Mouse (Mus musculus) forebrain, embryonic 15.5 days (tissue): ENCODE results near the gene Gpr37l1. TPM values are rescaled to one million over a fixed set of nuclear protein-coding genes. Genes with fewer than 3 reads are reported as not detected.

Source experiments
- ATAC-seq: fragments of 200-750 bp; cut with Nextera tagmentation; replicated peaks from 2 replicates; pipeline ENCODE4 v1.8.0; 2017; ENCODE audit warnings: mild to moderate bottlenecking, moderate TSS enrichment, moderate library complexity
- H3K27ac ChIP-seq: fragments of 300-500 bp; sonication (generic); replicated peaks from 2 replicates; pipeline ENCODE4 v1.5.1; 2015; ENCODE audit warnings: mild to moderate bottlenecking, inconsistent platforms
- H3K27me3 ChIP-seq: fragments of 300-500 bp; sonication (generic); 2 replicates; pipeline ENCODE4 v1.6.1; 2015; ENCODE audit warnings: inconsistent platforms
- H3K36me3 ChIP-seq: fragments of 300-500 bp; sonication (generic); 2 replicates; pipeline ENCODE4 v1.6.1; 2015; ENCODE audit warnings: mild to moderate bottlenecking, inconsistent platforms
- H3K4me1 ChIP-seq: fragments of 300-500 bp; sonication (generic); 2 replicates; pipeline ENCODE4 v1.6.1; 2015; ENCODE audit warnings: inconsistent platforms
- H3K4me2 ChIP-seq: fragments of 300-500 bp; sonication (generic); replicated peaks from 2 replicates; pipeline ENCODE4 v1.6.1; 2015; ENCODE audit warnings: mild to moderate bottlenecking, inconsistent platforms
- H3K4me3 ChIP-seq: fragments of 300-500 bp; sonication (generic); 2 replicates; pipeline ENCODE4 v1.5.1; 2015; ENCODE audit warnings: mild to moderate bottlenecking, inconsistent platforms
- H3K9ac ChIP-seq: fragments of 300-500 bp; sonication (generic); replicated peaks from 2 replicates; pipeline ENCODE4 v1.6.1; 2015; ENCODE audit warnings: mild to moderate bottlenecking, inconsistent platforms
- H3K9me3 ChIP-seq: fragments of 300-500 bp; sonication (generic); 2 replicates; pipeline ENCODE4 v1.6.1; 2016; ENCODE audit warnings: inconsistent platforms
- WGBS: fragments of 180-500 bp; shearing (Covaris S2); methylation state at CpG from one replicate; pipeline ENCODE4 v1.1.7; 2015; ENCODE audit warnings: mixed read lengths; 5-methylcytosine and 5-hydroxymethylcytosine counted together
- polyA plus RNA-seq: library from polyadenylated mRNA; unstranded; fragments of >200 nt; fragmentation: Nextera tagmentation; extraction: Ambion mirVana; gene quantifications from 2 replicates; pipeline ENCODE4 v1.2.1, GENCODE M21; 2015

Gene Gpr37l1
- polyA plus RNA-seq, 1 experiment from 2014 or later: 0.33 TPM

DNA sequence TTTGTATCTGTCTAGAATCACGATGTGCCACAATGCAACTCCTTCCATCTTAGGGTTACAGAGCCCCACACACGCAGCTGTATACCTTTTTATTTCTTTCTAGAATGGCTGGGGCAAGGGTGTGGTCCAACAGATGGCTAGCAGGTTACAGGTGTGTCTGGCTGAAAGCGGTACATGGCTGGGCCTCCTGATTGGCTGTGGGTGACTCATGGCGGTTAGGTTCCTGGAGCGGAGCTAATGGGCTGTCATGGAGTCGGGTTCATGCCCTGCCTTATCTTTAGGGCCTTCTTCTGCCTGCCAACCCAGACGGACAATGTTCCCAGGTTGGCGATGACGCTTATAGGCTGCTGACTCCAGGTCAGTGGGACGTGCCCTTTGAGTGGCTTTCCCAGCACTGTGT lies 13.3 kb upstream of the Gpr37l1 start:
- H3K27me3 ChIP-seq: no peaks in the 10 kb centered on the region
- H3K4me2 ChIP-seq: no peak overlapping the region
- H3K27ac ChIP-seq: no peak overlapping the region
- no peak overlapping the region for H3K9ac ChIP-seq
- no peaks in the 10 kb centered on the region for H3K9me3 ChIP-seq
- ATAC-seq: no peak
- no peaks in the 10 kb centered on the region for H3K36me3 ChIP-seq
- H3K4me3 ChIP-seq: no peak overlapping the region
- H3K4me1 ChIP-seq: 0 out of 2 replicates have a peak, but pooled peaks cover 8% of the 10 kb centered on the region
- 92% methylated on average over 10 of the region's 10 CpGs for WGBS

DNA sequence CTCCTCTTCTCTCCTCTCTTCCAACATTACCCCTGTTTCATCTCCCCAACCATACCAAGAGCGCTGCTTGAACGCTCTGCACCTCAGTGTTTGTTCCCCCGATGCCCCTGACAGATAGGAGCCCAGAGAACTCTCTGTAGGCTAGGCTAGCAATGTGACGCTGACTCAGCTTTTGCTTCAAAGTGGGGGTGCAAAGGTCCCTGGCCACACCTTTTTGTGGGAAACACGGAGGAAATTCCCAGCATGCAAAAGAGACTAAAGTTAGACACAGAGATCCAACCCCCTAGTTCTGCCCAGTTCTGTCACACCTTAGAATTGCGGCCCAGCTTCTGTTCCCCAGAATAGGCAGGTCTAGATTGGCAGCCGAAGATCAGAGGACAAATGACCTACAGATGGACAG lies 11.4 kb upstream of the Gpr37l1 start:
- H3K36me3 ChIP-seq: no peaks in the 10 kb centered on the region
- no peaks in the 10 kb centered on the region for H3K9me3 ChIP-seq
- no peak overlapping the region for H3K9ac ChIP-seq
- 90% methylated on average over 7 of the region's 7 CpGs for whole genome bisulfite sequencing
- no peak overlapping the region for H3K27ac ChIP-seq
- no peak overlapping the region for H3K4me2 ChIP-seq
- no peak for ATAC-seq
- H3K27me3 ChIP-seq: no peaks in the 10 kb centered on the region
- H3K4me1 ChIP-seq: 0 out of 2 replicates have a peak, but pooled peaks cover 8% of the 10 kb centered on the region
- no peak overlapping the region for H3K4me3 ChIP-seq

DNA sequence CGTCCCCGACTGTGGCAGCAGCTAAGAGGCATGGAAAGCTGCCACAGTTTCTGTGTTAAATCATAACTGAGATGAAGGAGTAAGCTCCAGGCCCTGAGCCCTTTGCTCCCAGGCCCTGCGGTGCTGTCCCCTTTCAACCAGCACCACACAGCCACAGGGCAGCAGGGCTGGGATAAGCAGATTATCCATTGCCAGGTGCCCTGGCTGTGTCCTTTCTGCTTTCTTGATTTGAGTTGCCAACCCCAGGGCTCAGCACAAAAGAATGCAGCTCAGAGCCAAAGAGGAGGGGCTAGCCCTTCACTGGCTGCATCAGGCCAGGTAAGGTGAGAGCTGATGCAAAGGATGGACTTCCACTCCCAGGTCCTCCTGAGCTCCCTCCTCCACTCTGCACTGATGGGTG lies 10.2 kb upstream of the Gpr37l1 start:
- WGBS: 71% methylated on average over 3 of the region's 3 CpGs
- no peak overlapping the region for H3K9ac ChIP-seq
- H3K4me3 ChIP-seq: no peak overlapping the region
- H3K27me3 ChIP-seq: no peaks in the 10 kb centered on the region
- no peaks in the 10 kb centered on the region for H3K36me3 ChIP-seq
- no peaks in the 10 kb centered on the region for H3K9me3 ChIP-seq
- ATAC-seq: no peak
- no peak overlapping the region for H3K27ac ChIP-seq
- 0 out of 2 replicates have a peak, but pooled peaks cover 8% of the 10 kb centered on the region for H3K4me1 ChIP-seq
- H3K4me2 ChIP-seq: no peak overlapping the region

DNA sequence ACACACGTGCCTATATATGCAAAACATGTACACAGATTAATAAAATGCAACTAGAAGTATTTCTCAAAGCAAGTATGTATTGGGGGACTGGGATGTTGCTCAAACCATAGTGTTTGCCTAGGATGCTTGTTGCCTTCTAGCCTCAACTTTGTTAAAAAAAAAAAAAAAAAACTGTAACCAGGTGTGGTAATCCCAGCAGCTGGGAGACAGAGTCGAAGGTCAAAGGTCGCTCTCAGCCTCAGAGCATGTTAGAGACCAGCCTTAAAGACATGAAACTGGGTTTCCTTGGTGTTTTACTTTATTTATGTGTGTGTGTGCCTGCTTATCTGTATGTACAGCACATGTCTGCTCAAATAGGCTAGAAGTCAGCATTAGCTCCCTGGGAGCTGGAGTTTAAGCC lies 7.7 kb upstream of the Gpr37l1 start:
- 76% methylated on average over 3 of the region's 3 CpGs for WGBS
- H3K9ac ChIP-seq: no peak overlapping the region
- no peak overlapping the region for H3K27ac ChIP-seq
- H3K4me1 ChIP-seq: no peaks in the 10 kb centered on the region
- H3K4me3 ChIP-seq: no peak overlapping the region
- no peak overlapping the region for H3K4me2 ChIP-seq
- no peaks in the 10 kb centered on the region for H3K27me3 ChIP-seq
- ATAC-seq: no peak
- H3K9me3 ChIP-seq: no peaks in the 10 kb centered on the region
- H3K36me3 ChIP-seq: no peaks in the 10 kb centered on the region

DNA sequence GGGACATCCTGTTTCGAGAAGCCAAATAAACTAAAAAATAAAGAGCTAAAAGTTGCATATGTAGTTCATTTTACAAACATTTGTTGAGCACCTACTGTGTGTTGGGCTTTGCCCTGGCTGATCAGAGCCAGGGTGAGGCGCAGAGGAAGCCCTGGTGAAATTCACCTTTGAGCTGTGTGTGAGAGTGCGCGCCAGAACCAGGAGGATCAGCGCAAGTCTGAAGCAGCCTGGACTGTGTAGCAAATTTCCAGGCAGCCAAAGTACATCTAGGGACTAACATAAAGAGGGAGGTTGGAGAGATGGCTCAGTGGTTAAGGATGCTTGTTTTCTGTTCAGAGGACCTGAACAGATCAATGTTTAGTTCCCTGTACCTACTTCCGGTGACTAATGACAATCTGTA lies 5.8 kb upstream of the Gpr37l1 start:
- H3K4me2 ChIP-seq: no peak overlapping the region
- no peak for ATAC-seq

DNA sequence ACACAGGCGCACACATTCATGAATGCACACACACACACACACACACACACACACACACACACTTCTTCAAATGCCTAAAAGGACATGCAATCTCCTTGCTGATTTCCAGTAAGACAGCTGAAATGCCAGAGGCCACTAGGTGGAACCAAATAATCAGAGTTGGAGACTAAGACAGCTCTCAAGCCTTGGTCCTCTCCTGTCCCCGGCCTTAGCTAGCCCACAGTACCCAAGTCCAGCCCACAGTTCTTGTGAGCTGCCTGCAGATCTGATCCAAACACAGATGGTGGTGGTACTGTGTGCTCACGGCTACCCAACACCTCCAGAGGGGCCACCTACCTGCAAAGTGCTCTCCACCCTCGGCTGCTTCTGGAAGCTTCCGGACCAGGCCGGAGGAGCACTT lies 4.5 kb upstream of the Gpr37l1 start:
- Histone ChIP-seq H3K4me1 (0 out of 2 replicates have a peak, but pooled peaks cover 3% of the 10 kb centered on the region), H3K27me3 (no peaks in the 10 kb centered on the region), H3K27ac (no peak overlapping the region), H3K4me2 (no peak overlapping the region), H3K4me3 (no peak overlapping the region), H3K36me3 (no peaks in the 10 kb centered on the region), H3K9me3 (no peaks in the 10 kb centered on the region), H3K9ac (no peak overlapping the region)
- ATAC-seq: peak; percentile 58
- 54% methylated on average over 6 of the region's 6 CpGs for WGBS

More for the DNA sequence above, 5.8 kb upstream of the Gpr37l1 start:
- no peaks in the 10 kb centered on the region for H3K36me3 ChIP-seq
- no peak overlapping the region for H3K4me3 ChIP-seq
- no peaks in the 10 kb centered on the region for H3K27me3 ChIP-seq
- 0 out of 2 replicates have a peak, but pooled peaks cover 3% of the 10 kb centered on the region for H3K4me1 ChIP-seq
- 93% methylated on average over 6 of the region's 6 CpGs for WGBS
- no peaks in the 10 kb centered on the region for H3K9me3 ChIP-seq
- no peak overlapping the region for H3K9ac ChIP-seq
- H3K27ac ChIP-seq: no peak overlapping the region

DNA sequence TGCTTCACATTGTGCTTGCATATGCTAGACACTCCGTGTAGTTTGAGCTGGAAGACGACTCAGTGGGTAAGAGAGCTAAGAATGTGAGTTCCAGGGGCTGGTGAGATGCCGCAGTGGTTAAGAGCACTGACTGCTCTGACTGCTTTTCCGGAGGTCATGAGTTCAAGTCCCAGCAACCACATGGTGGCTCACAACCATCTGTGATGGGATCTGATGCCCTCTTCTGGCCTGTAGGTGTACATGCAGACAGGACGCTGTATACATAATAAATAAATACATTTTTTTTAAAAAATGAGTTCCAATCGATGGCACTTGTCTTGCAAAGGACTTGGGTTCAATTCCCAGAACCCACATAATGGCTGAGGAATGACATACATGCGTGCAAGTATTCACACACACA lies 3.7 kb upstream of the Gpr37l1 start:
- Histone ChIP-seq H3K4me1 (0 out of 2 replicates have a peak, but pooled peaks cover 3% of the 10 kb centered on the region), H3K27me3 (no peaks in the 10 kb centered on the region), H3K36me3 (no peaks in the 10 kb centered on the region), H3K27ac (no peak overlapping the region), H3K4me2 (no peak overlapping the region), H3K4me3 (no peak overlapping the region), H3K9ac (no peak overlapping the region), H3K9me3 (no peaks in the 10 kb centered on the region)
- 83% methylated on average over 7 of the region's 7 CpGs for WGBS
- ATAC-seq: no peak

DNA sequence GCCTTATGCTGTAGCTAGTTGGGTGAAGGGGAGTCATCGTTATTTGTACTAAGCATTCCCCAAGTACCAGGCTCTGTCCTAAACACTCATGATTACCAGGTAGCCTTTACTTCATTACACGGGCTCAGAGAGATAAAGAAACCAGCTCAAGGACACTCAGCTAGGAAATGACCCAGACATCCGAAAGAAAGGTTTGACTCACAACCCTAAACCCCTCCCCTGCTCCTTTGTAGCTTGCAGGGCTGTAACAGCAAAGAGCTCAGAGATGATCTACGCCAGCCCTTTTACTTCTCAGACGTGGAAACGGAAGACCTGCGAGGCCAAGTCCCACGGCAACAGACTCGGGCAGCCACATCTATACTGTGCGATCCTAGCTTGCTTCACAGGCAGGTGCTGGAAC lies 2.8 kb upstream of the Gpr37l1 start:
- WGBS: 76% methylated on average over 10 of the region's 10 CpGs
- Histone ChIP-seq H3K4me1 (0 out of 2 replicates have a peak, but pooled peaks cover 3% of the 10 kb centered on the region), H3K9ac (no peak overlapping the region), H3K36me3 (no peaks in the 10 kb centered on the region), H3K27me3 (no peaks in the 10 kb centered on the region), H3K4me2 (no peak overlapping the region), H3K9me3 (no peaks in the 10 kb centered on the region), H3K27ac (no peak overlapping the region), H3K4me3 (no peak overlapping the region)
- ATAC-seq: no peak

DNA sequence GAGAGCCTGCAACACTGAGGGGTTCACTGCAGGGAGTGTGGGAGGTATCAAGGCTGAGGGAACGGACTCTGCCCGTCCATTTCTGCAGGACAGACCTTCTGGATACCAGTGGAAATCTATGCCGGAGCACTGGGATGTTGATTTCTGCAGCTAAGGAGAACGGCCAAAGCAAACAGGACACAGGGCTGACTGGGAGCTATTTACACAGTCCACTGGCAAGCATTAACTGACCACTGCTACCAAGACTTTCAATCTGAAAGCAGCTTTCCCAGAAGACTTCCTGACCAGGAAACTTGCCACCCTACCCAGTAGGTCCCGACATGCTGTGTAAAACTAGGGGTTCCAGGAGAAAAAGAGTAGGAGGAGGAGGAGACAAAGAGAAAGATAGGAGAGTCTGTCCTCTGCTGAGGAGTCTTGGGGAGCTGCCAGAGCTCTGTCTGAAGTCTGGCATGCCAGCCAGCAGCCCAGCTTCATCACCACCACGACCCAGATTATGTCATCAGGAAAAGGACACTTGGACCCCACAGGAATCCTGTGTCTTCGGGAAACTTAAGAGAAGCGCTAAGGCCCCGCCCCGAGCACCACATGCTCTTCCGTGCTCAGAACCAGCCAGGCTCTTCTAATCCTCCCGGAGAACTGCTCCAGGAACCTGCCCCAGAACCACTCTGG lies 2.2 kb upstream of the Gpr37l1 start:
- no peak overlapping the region for H3K9ac ChIP-seq
- no peak overlapping the region for H3K4me3 ChIP-seq
- H3K27ac ChIP-seq: no peak overlapping the region
- no peaks in the 10 kb centered on the region for H3K36me3 ChIP-seq
- H3K4me2 ChIP-seq: no peak overlapping the region
- 0 out of 2 replicates have a peak, but pooled peaks cover 3% of the 10 kb centered on the region for H3K4me1 ChIP-seq
- no peaks in the 10 kb centered on the region for H3K27me3 ChIP-seq
- H3K9me3 ChIP-seq: no peaks in the 10 kb centered on the region
- WGBS: 53% methylated on average over 12 of the region's 12 CpGs
- no peak for ATAC-seq

DNA sequence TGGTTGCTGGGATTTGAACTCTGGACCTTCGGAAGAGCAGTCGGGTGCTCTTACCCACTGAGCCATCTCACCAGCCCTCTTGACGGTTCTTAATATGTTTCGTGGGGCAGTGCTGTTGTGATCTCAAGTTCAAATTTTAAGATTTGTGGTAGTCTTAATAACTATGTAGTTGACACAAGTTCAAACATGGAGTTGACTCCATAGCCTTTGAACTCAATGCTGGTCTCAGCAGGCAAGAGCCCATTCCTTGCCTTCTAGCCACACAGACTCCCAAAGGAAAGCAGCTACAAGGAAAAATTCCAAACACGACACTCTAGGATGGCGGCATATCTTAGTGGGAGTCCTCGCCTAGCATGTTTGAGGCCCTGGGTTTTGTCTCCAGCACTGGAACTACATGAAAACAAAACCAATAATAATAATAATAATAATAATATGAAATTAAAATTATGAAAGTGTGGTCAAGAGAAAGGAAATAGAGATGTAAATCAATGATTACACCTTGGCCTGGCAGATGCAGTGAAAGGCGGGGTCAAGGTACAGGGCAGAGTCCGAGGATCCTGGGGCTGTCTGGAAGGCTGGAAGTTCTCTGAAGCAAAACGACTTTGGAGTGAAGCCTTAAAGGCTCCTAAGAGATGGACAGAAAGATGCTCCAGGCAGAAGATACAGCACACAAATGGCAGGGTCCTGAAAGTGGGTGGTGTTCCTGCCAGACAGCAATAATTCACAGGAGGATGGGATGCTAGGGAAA lies 1.1 kb upstream of the Gpr37l1 start:
- WGBS: 92% methylated on average over 10 of the region's 10 CpGs
- no peak overlapping the region for H3K27ac ChIP-seq
- no peak overlapping the region for H3K4me2 ChIP-seq
- H3K4me3 ChIP-seq: no peak overlapping the region
- no peak for ATAC-seq
- no peaks in the 10 kb centered on the region for H3K9me3 ChIP-seq
- no peaks in the 10 kb centered on the region for H3K36me3 ChIP-seq
- H3K27me3 ChIP-seq: no peaks in the 10 kb centered on the region
- H3K9ac ChIP-seq: no peak overlapping the region
- 0 out of 2 replicates have a peak, but pooled peaks cover 3% of the 10 kb centered on the region for H3K4me1 ChIP-seq

DNA sequence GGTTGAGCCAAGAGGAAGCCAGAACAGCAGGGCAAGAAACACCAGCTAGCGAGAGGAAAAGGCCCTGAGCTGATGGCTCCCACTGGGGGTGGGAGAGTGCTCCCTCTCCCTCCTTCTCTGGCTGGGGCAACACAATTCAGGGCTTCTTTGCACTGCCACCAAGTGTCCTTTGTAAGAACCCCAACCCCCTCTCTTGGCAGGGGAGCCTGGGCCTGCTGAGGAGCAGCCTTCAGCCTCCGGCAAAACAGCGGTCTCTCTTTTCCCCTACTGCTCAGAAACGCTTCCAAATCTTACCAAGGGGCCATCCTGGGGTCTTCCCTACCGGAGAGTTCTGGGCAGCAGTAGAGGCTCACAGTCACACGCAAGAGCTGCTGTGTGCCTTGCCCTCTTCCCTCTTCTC lies 4.8 kb downstream of the Gpr37l1 start:
- Histone ChIP-seq H3K4me2 (no peak overlapping the region), H3K27ac (peak overlapping the region; percentile 53; the same call in 1 of the 2 replicates), H3K4me1 (peaks cover 16% of the 10 kb centered on the region; the same call in 1 of the 2 replicates), H3K36me3 (no peaks in the 10 kb centered on the region), H3K4me3 (no peak overlapping the region), H3K9me3 (no peaks in the 10 kb centered on the region), H3K27me3 (no peaks in the 10 kb centered on the region), H3K9ac (no peak overlapping the region)
- 22% methylated on average over 6 of the region's 6 CpGs for WGBS
- ATAC-seq: no peak

DNA sequence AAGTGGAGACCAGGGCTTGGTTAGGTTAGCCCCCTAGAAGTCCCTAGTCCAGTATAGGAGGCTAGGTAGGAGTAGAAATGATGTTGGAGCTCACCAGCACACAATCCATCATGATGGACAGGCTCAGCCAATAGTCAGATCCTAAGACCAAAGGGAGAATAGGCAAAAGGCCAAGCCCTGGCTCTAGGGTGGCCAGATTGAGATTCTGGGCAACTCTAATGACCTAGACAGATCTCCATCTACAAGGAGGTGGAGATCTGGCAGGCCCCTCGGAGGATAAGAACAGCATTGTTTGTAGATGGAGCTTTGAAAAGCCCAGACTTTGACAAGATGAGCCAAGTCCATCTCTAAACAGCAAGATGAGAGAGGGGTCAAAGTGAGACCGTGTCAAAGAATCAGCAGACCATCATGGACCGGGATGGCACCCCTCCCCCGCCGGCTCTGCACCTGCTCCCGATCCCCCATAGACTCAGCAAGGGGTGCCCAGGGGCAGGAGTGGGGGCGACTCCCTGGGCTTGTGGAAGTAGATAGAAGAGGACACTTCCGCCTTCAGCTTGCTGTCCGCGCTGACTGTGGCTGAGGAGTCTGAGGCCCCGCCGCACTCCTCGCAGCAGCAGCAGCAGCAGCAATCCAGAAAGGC lies 7.0 kb downstream of the Gpr37l1 start:
- Histone ChIP-seq H3K27ac (peak overlapping the region; percentile 79; the same call in 1 of the 2 replicates), H3K4me2 (no peak overlapping the region), H3K9me3 (no peaks in the 10 kb centered on the region), H3K9ac (no peak overlapping the region), H3K27me3 (no peaks in the 10 kb centered on the region), H3K36me3 (peaks cover 15% of the 10 kb centered on the region), H3K4me1 (peaks cover 16% of the 10 kb centered on the region; the same call in 1 of the 2 replicates), H3K4me3 (no peak overlapping the region)
- ATAC-seq: no peak
- 90% methylated on average over 13 of the region's 13 CpGs for WGBS
